Mouse (Mus musculus): Measurements from ENCODE around the gene Agxt.

GRCm38 (mm10) chr1:93114713-93115463, 20.2 kb upstream of the Agxt start:
- TF ChIP-seq CTCF (IDR thresholded peaks at IDR 0.05; ENCODE audit: borderline replicate concordance, insufficient read depth, low read depth, low read length) = no peak
- TF ChIP-seq POLR2A (IDR thresholded peaks at IDR 0.05; ENCODE audit: borderline replicate concordance, insufficient read depth, low read length) = no peak
